Mouse (Mus musculus): Measurements from ENCODE around the gene Rbak. TPM values are rescaled to one million over a fixed set of nuclear protein-coding genes. Genes with fewer than 3 reads are reported as not detected.
A peak's percentile ranks its signal among the peaks of the same experiment; 100 is the strongest.
"Not testable (repeated sequence)": the region's sequence is repeated elsewhere in the genome, so short reads cannot be mapped to it uniquely, and the experiment has no call there.

Gene Rbak
- total RNA-seq, 2 experiments from 2014 or later: 3.5 to 4.6 TPM

- DNase-seq: not testable (repeated sequence)
Measured at GRCm38 (mm10) chr5:143134216-143135010, 46.2 kb downstream of the Rbak start.

DNA sequence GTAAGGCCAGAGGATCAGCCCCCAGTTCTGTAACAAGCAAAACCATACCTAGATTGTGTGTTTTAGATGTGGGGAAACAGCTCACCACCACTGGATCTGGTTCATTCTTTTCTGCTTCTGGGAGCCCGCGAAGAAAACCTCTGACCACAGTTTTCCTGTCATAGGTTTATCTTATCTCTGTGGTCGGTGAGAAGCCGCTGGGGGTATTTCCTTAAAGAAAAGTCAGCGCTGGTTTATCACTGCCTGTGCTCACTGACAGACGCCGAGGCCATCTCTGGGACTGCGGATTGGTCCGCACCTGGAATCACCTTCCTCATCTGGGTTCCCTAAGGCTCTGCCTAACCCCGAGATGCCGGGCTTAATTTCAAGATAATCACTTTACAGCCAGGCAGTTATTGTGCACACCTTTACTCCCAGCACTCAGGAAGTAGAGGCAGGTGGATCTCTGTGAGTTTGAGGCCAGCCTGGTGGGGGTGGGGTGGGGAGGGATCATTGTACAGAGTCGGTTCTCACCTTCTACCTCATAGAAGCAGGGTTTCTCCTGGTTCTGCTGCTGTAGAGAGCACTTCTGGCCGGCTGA, 47.5 kb downstream of the Rbak start:
- no peak for DNase-seq

DNA sequence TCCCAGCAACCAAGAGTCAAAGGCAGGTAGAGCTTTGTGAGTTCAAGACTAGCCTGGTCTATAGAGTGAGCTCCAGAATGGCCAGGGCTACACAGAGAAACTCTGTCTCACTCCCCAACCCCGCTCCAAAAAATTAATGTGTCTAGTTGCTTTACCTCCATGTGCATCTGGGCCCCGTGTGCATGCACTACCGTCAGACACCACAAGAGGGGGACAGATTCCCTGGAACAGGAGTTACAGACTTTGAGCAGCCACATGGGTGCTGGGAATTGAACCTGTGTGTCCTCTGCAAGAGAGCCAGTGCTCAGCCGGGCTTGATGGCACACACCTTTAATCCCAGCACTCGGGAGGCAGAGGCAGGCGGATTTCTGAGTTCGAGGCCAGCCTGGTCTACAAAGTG, 50.2 kb downstream of the Rbak start:
- no peak for DNase-seq

- no peak for DNase-seq
Measured at GRCm38 (mm10) chr5:143129101-143129500, 51.5 kb downstream of the Rbak start.

GRCm38 (mm10) chr5:143127837-143128236, 52.7 kb downstream of the Rbak start:
- DNase-seq: peak in 1 of 2 experiments; percentile 28

DNA sequence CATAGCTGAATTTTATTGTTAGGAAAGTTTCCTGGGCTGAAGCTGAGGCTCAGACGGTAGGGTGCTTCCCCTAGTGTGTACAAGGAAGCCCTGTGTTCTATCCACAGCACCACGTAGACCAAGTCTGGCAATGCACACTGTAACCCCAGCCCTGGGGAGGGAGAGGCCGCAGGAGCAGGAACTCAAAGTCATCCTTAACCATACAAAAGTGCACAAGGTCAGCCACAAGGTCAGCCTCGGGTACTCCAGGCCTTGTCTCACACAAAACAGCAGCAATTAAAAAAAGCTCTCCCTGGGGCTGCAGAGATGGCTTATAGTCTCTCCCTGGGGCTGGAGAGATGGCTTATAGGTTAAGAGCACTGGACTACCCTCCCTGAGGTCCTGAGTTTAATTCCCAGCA, 53.7 kb downstream of the Rbak start:
- no peak for DNase-seq

DNA sequence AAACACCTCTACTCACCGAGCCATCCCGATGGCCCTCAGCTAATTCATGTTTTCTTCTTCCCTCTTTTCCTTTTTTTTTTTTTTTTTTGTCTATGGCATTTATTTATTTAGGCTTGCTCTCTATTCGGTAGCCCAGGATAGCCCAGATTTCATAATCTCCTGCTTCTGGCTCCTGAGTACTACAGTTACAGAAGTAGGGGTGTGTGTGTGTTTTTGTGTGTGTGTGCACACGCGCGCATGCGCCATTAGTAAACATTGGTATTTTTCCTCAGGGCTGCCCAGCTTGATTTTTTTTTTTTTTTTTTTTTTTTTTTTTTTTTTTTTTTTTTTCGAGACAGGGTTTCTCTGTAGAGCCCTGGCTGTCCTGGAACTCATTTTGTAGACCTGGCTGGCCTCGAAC, 54.5 kb downstream of the Rbak start:
- no peak for DNase-seq

GRCm38 (mm10) chr5:143125601-143126000, 55.0 kb downstream of the Rbak start:
- no peak for DNase-seq

- DNase-seq: no peak
Measured at GRCm38 (mm10) chr5:143124805-143125378, 55.7 kb downstream of the Rbak start.

DNA sequence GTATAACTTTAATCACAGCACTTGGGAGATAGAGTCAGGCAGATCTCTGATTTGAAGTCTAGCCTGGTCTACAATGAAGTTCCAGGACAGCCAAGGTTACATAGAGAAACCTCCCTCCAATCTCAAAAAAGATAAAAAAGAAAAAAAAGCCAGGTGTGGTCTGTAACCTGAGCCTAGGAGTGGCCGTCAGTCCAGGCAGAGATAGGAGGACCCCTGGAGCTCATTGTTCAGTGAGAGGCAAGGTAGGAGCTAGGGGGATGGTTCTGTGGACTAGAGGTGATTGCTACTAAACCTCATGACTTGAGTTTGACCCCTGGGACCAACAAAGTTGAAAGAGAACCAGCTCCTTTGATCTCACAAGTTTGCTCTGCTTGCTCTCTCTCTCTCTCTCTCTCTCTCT, 57.9 kb downstream of the Rbak start:
- DNase-seq: no peak

Small RNA genes within 50 kb of the gene (microRNA-seq; reads per million reads assigned to microRNA genes)
- gene Gm44405: 0 reads per million in 2 experiments

Other genes with a start within 250 kb of the Rbak start
- gene Fscn1, start 220.4 kb downstream of the Rbak start, total RNA-seq (2021): 10 to 100 TPM; 18.2 to 21.6 TPM
- gene Rnf216, start 67.8 kb downstream of the Rbak start, total RNA-seq (2021): 10 to 100 TPM; 23.3 to 25.7 TPM
- not detected for gene Olfr718-ps1, start 33.2 kb downstream of the Rbak start, total RNA-seq (2021)
- not detected for gene Spdye4b, start 242 bp upstream of the Rbak start, total RNA-seq (2021)
- gene Spdye4a, start 46.1 kb upstream of the Rbak start, total RNA-seq (2021): not detected
- 1 to 10 TPM; 8.3 to 9.6 TPM for gene Zfp12, start 54.4 kb upstream of the Rbak start, total RNA-seq (2021)
- gene Zfp316, start 89.2 kb upstream of the Rbak start, total RNA-seq (2021): 1 to 10 TPM; 5.5 to 5.7 TPM
- under 1 TPM in 1 of 2 experiments, not detected in 1; 0.13 TPM for gene Zfp853, start 112.8 kb upstream of the Rbak start, total RNA-seq (2021)
- gene E130309D02Rik, start 134.6 kb upstream of the Rbak start, total RNA-seq (2021): 10 to 100 TPM; 15.1 to 18.2 TPM
- gene Zdhhc4, start 148.5 kb upstream of the Rbak start, total RNA-seq (2021): 10 to 100 TPM; 25.1 to 26.3 TPM
- gene Grid2ip, start 176.6 kb upstream of the Rbak start, total RNA-seq (2021): not detected
- gene Kdelr2, start 223.1 kb upstream of the Rbak start, total RNA-seq (2021): 10 to 100 TPM; 48.7 to 49.0 TPM